Mouse (Mus musculus): ENCODE measurements around the gene Senp6. TPM values are rescaled to one million over a fixed set of nuclear protein-coding genes. Genes with fewer than 3 reads are reported as not detected.

The Senp6 gene
- polyA plus RNA-seq, 1 experiment from 2014 or later: 41.6 TPM

DNA sequence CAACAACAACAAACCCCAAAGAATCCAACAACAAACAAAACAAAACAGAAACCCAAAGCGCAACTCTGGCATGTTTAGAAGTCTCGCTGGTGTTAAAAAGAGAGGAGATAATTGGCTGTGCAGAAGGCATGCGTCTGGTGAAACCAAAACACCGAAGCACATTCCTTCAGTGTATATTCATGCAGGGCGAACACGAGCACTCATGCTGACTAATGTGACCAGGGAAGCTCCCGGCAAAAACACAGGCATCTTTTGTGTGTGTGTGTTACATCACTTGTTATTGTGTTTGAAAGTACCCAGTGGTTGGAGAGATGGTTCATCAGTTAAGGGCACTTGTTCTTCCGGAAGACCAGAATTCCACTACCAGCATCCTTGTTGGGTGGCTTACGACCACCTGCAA lies 102.8 kb downstream of the Senp6 start:
- Histone ChIP-seq H3K27me3 (replicated peaks; ENCODE audit: control insufficient read depth, insufficient read depth, low read length) (no peaks in the 10 kb centered on the region), H3K4me1 (replicated peaks; ENCODE audit: control insufficient read depth, insufficient read depth, low read length) (0 out of 2 replicates have a peak, but pooled peaks cover 4% of the 10 kb centered on the region), H3K4me2 (no peak overlapping the region), H3K36me3 (ENCODE audit: control insufficient read depth, insufficient read depth, low read length) (no peaks in the 10 kb centered on the region), H3K27ac (ENCODE audit: low read depth, low read length) (no peak overlapping the region), H3K9me3 (ENCODE audit: control insufficient read depth, low read length) (no peaks in the 10 kb centered on the region), H3K9ac (ENCODE audit: low read depth, low read length) (no peak overlapping the region), H3K4me3 (ENCODE audit: low read depth, low read length) (no peak overlapping the region)
- ATAC-seq (replicated peaks; ENCODE audit: low FRiP score): no peak
- WGBS: 91% methylated on average over 9 of the region's 9 CpGs
- DNase-seq (ENCODE audit: low spot score): peak; percentile 6

DNA sequence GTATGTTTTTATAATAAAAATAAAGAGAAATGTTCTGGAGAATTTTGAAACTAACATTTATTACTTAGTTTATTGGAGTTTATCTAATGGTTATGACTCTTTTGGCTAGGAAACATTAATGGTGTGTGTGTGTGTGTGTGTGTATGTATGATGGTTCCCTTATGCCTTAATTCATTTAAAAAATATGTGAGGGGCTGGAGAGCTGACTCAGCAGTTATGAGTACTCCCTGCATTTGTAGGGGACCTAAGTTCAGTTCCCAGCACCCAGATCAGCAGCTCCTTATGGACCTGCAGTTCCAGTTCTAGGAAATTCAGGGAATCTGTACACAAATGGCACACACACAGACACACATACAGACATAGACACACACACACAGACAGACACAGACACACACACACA lies 104.5 kb downstream of the Senp6 start:
- no peak for DNase-seq (ENCODE audit: low spot score)
- Histone ChIP-seq H3K27me3 (replicated peaks; ENCODE audit: control insufficient read depth, insufficient read depth, low read length) (no peaks in the 10 kb centered on the region), H3K4me3 (ENCODE audit: low read depth, low read length) (no peak overlapping the region), H3K9ac (ENCODE audit: low read depth, low read length) (no peak overlapping the region), H3K4me1 (replicated peaks; ENCODE audit: control insufficient read depth, insufficient read depth, low read length) (no peaks in the 10 kb centered on the region), H3K36me3 (ENCODE audit: control insufficient read depth, insufficient read depth, low read length) (no peaks in the 10 kb centered on the region), H3K27ac (ENCODE audit: low read depth, low read length) (no peak overlapping the region), H3K4me2 (no peak overlapping the region), H3K9me3 (ENCODE audit: control insufficient read depth, low read length) (no peaks in the 10 kb centered on the region)
- ATAC-seq (replicated peaks; ENCODE audit: low FRiP score): no peak

DNA sequence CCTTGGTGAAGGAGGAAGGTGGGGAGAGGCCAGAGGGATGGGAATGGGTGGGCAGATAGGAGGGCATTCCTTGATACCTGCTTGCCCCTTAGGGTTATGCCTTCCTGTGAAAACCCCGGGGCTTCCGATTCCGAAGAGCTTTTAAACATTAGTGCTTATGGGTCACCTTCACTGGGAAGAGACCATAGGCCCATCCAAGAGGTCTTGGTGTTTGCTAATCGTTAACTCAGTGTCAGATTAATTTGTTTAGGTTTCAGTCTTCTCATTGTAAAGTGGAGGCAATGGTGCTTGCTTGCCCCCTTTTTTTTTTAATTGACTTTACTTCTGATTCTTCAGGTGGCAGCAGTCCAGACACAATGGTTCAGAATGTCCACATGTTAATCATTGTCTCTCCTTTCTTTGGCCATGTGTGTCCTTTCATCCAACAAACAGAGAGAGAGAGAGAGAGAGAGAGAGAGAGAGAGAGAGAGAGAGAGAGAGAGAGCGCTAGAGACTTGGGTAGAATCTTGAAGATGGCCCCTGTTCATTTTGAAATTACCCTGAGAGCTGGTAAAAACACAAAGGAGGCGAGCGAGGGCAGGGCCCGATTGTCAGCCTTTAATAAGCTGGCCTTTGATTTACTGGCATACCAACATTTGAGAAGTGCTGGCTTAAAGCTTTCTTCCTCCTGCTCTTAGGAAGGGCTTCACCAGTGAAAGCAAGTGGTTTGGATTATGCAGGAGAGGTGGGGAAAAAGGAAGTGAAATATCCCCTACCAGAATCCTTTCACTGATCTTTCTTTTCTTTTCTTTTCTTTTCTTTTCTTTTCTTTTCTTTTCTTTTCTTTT lies 105.9 kb downstream of the Senp6 start:
- H3K27ac ChIP-seq (ENCODE audit: low read depth, low read length): no peak overlapping the region
- H3K36me3 ChIP-seq (ENCODE audit: control insufficient read depth, insufficient read depth, low read length): no peaks in the 10 kb centered on the region
- DNase-seq (ENCODE audit: low spot score): peak; percentile 21
- no peaks in the 10 kb centered on the region for H3K27me3 ChIP-seq (replicated peaks; ENCODE audit: control insufficient read depth, insufficient read depth, low read length)
- 84% methylated on average over 8 of the region's 8 CpGs for WGBS
- H3K4me2 ChIP-seq: no peak overlapping the region
- H3K9ac ChIP-seq (ENCODE audit: low read depth, low read length): no peak overlapping the region
- H3K4me1 ChIP-seq (replicated peaks; ENCODE audit: control insufficient read depth, insufficient read depth, low read length): no peaks in the 10 kb centered on the region
- ATAC-seq (replicated peaks; ENCODE audit: low FRiP score): no peak
- no peak overlapping the region for H3K4me3 ChIP-seq (ENCODE audit: low read depth, low read length)
- no peaks in the 10 kb centered on the region for H3K9me3 ChIP-seq (ENCODE audit: control insufficient read depth, low read length)

DNA sequence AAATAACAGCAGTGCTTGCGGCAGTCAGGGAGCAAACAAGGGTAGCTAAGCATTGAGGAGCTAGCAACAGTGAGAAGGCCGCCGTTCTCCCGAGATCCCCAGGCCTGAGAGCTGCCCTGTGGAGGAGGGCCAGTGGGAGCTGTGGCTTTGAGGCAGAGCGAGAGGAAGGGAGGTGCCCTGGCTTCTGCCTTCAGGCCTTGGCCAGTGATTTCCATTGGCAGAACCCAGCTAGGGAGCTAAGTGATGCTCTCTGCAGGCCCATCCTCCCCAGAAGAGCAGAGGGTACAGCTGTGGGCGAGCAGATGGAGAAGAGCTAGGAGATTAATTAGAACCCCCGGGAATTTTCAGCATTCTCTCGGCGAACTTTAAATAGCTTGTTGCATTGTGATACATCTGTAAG lies 106.9 kb downstream of the Senp6 start:
- Histone ChIP-seq H3K9me3 (ENCODE audit: control insufficient read depth, low read length) (no peaks in the 10 kb centered on the region), H3K4me2 (no peak overlapping the region), H3K4me1 (replicated peaks; ENCODE audit: control insufficient read depth, insufficient read depth, low read length) (no peaks in the 10 kb centered on the region), H3K4me3 (ENCODE audit: low read depth, low read length) (no peak overlapping the region), H3K9ac (ENCODE audit: low read depth, low read length) (no peak overlapping the region), H3K27me3 (replicated peaks; ENCODE audit: control insufficient read depth, insufficient read depth, low read length) (no peaks in the 10 kb centered on the region), H3K36me3 (ENCODE audit: control insufficient read depth, insufficient read depth, low read length) (no peaks in the 10 kb centered on the region), H3K27ac (ENCODE audit: low read depth, low read length) (no peak overlapping the region)
- ATAC-seq (replicated peaks; ENCODE audit: low FRiP score) (no peak), DNase-seq (ENCODE audit: low spot score) (peak; percentile 27)
- WGBS: 69% methylated on average over 9 of the region's 9 CpGs

DNA sequence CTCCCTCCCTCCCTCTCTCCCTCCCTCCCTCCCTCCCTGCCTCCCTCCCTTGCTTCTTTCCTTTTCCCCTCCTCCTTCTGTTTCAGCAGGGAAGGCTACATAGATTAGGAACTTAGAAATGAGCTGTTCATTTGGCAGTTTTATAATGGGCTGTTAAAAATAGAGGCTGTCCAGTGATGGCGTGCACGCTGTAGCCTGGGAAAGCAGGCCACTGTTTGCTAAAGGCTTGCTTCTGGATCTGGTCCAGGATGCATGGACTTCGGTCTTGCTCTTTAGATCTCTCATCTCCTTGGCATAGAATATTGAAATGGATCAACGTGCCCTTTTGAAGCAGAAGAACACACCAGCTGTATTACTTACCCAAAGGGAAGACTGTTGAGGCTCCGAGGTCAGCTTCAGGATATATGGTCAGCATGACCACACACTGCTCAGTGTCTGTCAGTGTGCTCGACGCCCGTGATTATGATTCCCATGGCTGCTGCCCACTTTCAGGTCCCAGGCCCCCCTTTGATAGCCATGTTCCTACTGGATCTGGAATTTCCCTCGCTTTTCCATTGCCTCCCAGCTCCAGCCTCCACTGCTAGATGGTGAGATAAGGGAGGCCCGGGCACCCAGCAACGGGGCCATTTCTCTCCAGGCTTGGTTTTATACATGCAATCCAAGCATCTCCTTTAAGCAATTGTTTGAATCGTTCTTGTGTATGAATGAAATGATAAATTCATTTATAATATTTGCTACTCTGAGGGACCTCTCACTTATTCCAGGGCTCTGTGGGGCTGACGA lies 110.2 kb downstream of the Senp6 start:
- 73% methylated on average over 13 of the region's 13 CpGs for WGBS
- H3K4me3 ChIP-seq (ENCODE audit: low read depth, low read length): no peak overlapping the region
- ATAC-seq (replicated peaks; ENCODE audit: low FRiP score) (no peak), DNase-seq (ENCODE audit: low spot score) (peak; percentile 4)
- no peak overlapping the region for H3K9ac ChIP-seq (ENCODE audit: low read depth, low read length)
- H3K36me3 ChIP-seq (ENCODE audit: control insufficient read depth, insufficient read depth, low read length): no peaks in the 10 kb centered on the region
- no peak overlapping the region for H3K27ac ChIP-seq (ENCODE audit: low read depth, low read length)
- no peaks in the 10 kb centered on the region for H3K27me3 ChIP-seq (replicated peaks; ENCODE audit: control insufficient read depth, insufficient read depth, low read length)
- no peaks in the 10 kb centered on the region for H3K4me1 ChIP-seq (replicated peaks; ENCODE audit: control insufficient read depth, insufficient read depth, low read length)
- no peaks in the 10 kb centered on the region for H3K9me3 ChIP-seq (ENCODE audit: control insufficient read depth, low read length)
- no peak overlapping the region for H3K4me2 ChIP-seq

DNA sequence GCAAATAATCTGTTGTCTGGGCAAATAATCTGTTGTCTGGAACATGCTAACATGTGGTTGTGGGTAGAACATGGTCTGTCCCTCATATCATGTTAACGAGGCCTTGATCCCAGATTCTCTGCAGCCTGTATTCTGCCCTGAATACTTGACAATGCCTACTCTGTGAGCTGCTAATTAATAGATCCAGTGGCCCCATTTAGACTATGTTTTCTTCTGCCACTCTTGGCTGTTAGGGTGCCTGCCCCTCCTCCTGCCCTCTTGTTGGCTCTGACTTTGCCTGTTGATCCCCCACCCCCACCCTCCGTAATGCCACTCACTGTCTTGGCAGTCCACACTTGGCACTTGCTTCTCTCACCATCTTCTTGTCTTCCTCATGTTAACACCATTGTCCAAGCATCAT lies 112.0 kb downstream of the Senp6 start:
- Histone ChIP-seq H3K4me3 (ENCODE audit: low read depth, low read length) (no peak overlapping the region), H3K9me3 (ENCODE audit: control insufficient read depth, low read length) (no peaks in the 10 kb centered on the region), H3K4me1 (replicated peaks; ENCODE audit: control insufficient read depth, insufficient read depth, low read length) (no peaks in the 10 kb centered on the region), H3K4me2 (no peak overlapping the region), H3K9ac (ENCODE audit: low read depth, low read length) (no peak overlapping the region), H3K27me3 (replicated peaks; ENCODE audit: control insufficient read depth, insufficient read depth, low read length) (no peaks in the 10 kb centered on the region), H3K36me3 (ENCODE audit: control insufficient read depth, insufficient read depth, low read length) (no peaks in the 10 kb centered on the region), H3K27ac (ENCODE audit: low read depth, low read length) (no peak overlapping the region)
- WGBS: 94% methylated on average over 2 of the region's 2 CpGs
- ATAC-seq (replicated peaks; ENCODE audit: low FRiP score): no peak
- DNase-seq (ENCODE audit: low spot score): peak; percentile 12

DNA sequence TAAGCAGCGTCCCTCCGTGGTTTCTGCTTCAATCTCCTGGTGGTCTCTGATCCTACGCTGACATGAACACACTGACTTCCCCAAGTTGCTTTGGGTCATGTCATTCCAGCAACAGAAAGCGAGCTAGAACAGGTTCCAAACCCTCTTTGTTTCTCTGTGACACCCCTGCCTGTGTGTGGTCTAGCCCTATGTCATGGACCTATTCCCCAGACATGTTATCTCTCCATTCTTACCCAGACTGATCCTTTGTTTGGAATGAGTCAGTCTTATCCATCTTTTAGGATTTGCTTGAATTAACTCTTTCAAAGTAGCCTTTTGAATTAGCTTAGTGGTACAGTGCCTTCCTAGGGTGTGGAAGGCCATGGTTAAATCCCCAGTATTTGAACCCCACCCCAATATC lies 113.0 kb downstream of the Senp6 start:
- DNase-seq (ENCODE audit: low spot score) (no peak), ATAC-seq (replicated peaks; ENCODE audit: low FRiP score) (no peak)
- Histone ChIP-seq H3K4me3 (ENCODE audit: low read depth, low read length) (no peak overlapping the region), H3K27ac (ENCODE audit: low read depth, low read length) (no peak overlapping the region), H3K4me2 (no peak overlapping the region), H3K36me3 (ENCODE audit: control insufficient read depth, insufficient read depth, low read length) (no peaks in the 10 kb centered on the region), H3K9ac (ENCODE audit: low read depth, low read length) (no peak overlapping the region), H3K4me1 (replicated peaks; ENCODE audit: control insufficient read depth, insufficient read depth, low read length) (no peaks in the 10 kb centered on the region), H3K27me3 (replicated peaks; ENCODE audit: control insufficient read depth, insufficient read depth, low read length) (no peaks in the 10 kb centered on the region), H3K9me3 (ENCODE audit: control insufficient read depth, low read length) (no peaks in the 10 kb centered on the region)
- 63% methylated on average over 4 of the region's 4 CpGs for whole genome bisulfite sequencing

DNA sequence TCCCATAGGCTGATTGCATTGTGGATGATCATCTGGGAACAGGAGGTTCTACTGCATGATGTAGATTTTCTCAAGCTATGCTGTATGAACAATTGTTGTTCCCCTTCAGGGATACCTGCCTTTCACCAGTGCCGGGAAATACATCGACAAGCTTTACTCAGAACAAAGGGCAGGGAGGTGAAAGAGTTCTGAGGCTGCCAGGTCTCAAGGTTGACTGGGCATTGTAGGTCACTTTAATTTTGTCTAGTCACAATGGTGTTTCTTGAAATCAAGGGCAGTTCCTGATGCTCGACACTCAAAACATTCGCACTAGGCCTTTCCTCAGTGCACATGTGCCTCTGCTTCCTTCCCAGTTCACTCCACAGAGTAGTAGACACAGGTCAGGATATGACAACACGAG lies 114.1 kb downstream of the Senp6 start:
- Histone ChIP-seq H3K27ac (ENCODE audit: low read depth, low read length) (no peak overlapping the region), H3K27me3 (replicated peaks; ENCODE audit: control insufficient read depth, insufficient read depth, low read length) (no peaks in the 10 kb centered on the region), H3K4me1 (replicated peaks; ENCODE audit: control insufficient read depth, insufficient read depth, low read length) (no peaks in the 10 kb centered on the region), H3K4me2 (no peak overlapping the region), H3K9me3 (ENCODE audit: control insufficient read depth, low read length) (no peaks in the 10 kb centered on the region), H3K9ac (ENCODE audit: low read depth, low read length) (no peak overlapping the region), H3K36me3 (ENCODE audit: control insufficient read depth, insufficient read depth, low read length) (no peaks in the 10 kb centered on the region), H3K4me3 (ENCODE audit: low read depth, low read length) (no peak overlapping the region)
- DNase-seq (ENCODE audit: low spot score) (peak; percentile 23), ATAC-seq (replicated peaks; ENCODE audit: low FRiP score) (no peak)
- WGBS: 76% methylated on average over 5 of the region's 5 CpGs

DNA sequence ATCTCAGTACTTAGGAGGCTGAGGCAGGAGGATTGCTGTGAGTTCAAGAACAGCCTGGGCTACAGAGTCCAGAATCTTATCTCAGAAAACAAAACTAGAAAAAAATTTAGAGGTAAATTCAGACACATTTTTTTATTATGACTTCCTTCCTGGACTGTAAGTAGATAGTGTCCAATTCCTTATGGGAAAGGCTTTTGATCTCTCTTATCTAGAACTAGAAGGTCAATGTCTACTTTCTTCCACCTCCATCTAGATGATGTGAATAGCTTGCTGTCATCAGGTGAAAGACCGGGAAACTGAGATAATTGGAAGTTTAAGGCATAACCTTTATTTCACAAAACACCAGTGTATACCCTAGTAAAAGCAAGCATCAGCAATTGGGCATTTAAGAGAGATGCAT lies 115.0 kb downstream of the Senp6 start:
- H3K27ac ChIP-seq (ENCODE audit: low read depth, low read length): no peak overlapping the region
- no peaks in the 10 kb centered on the region for H3K4me1 ChIP-seq (replicated peaks; ENCODE audit: control insufficient read depth, insufficient read depth, low read length)
- H3K27me3 ChIP-seq (replicated peaks; ENCODE audit: control insufficient read depth, insufficient read depth, low read length): no peaks in the 10 kb centered on the region
- DNase-seq (ENCODE audit: low spot score): no peak
- H3K36me3 ChIP-seq (ENCODE audit: control insufficient read depth, insufficient read depth, low read length): no peaks in the 10 kb centered on the region
- no peak for ATAC-seq (replicated peaks; ENCODE audit: low FRiP score)
- no peaks in the 10 kb centered on the region for H3K9me3 ChIP-seq (ENCODE audit: control insufficient read depth, low read length)
- WGBS: 94% methylated on average over 1 of the region's 1 CpGs
- H3K4me3 ChIP-seq (ENCODE audit: low read depth, low read length): no peak overlapping the region
- H3K4me2 ChIP-seq: no peak overlapping the region
- no peak overlapping the region for H3K9ac ChIP-seq (ENCODE audit: low read depth, low read length)

All from liver, embryonic 11.5 days (tissue).